Mouse (Mus musculus): ENCODE data around the gene Nup107. TPM values are rescaled to one million over a fixed set of nuclear protein-coding genes. Genes with fewer than 3 reads are reported as not detected.

Gene Nup107
- polyA plus RNA-seq, 1 experiment from 2014 or later, result 95.1 TPM

DNA sequence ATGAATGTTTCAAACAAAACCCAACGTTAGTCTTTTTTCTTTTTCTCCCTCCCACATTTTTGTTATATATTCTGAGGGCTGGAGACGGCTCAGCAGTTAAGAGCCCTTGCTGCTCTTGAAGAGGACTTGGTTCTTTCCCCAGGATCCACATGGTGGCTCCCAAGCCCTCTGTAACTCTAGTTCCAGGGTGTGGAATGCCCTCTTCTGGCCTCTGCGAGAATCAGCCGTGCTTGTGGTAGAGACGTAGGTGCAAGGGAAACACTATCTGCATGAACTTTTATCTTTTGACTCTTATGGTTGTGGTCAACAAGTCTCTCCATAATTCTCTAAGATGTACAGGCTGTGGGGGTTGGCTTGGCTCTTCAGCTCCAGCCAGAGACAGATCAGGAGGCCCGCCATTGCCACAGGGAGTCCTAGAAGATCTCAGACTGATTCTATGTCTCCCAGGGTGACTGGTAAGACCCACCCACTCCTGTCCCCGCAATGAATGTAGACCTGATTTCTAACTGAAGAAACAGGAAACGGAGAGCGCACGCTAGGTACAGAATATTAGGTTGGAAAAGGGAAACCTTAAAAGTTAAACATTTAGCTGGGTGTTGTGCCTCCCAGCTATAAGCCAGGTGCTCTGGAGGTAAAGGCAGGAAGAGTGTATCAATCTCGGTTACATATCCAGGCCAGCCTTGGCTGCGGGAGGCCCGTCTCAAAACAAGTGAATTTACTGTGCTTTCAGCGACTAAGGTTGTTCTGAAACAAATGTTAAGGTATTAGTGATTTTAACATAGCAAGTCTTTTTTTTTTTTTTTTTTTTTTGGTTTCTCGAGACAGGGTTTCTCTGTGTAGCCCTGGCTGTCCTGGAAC is 61.0 kb downstream of the Nup107 start:
- no peak overlapping the region for H3K27ac ChIP-seq (ENCODE audit: low read depth, low read length)
- H3K4me1 ChIP-seq (ENCODE audit: control insufficient read depth, insufficient read depth, low read length), result no peaks in the 10 kb centered on the region
- WGBS, result 63% methylated on average over 14 of the region's 15 CpGs
- H3K9me3 ChIP-seq (ENCODE audit: control insufficient read depth, low read length), result no peaks in the 10 kb centered on the region
- no peak overlapping the region for H3K9ac ChIP-seq (ENCODE audit: low read length)
- H3K4me2 ChIP-seq, result no peak overlapping the region
- ATAC-seq (ENCODE audit: low FRiP score) (peak; percentile 42; the same call in 1 of the 2 replicates), DNase-seq (ENCODE audit: low spot score, missing footprints) (no peak)
- 0 out of 2 replicates have a peak, but pooled peaks cover under 1% of the 10 kb centered on the region for H3K36me3 ChIP-seq (ENCODE audit: control insufficient read depth, insufficient read depth, low read length)
- H3K4me3 ChIP-seq (ENCODE audit: low read depth, low read length), result no peak overlapping the region
- H3K27me3 ChIP-seq (ENCODE audit: control insufficient read depth, insufficient read depth, low read length), result no peaks in the 10 kb centered on the region

DNA sequence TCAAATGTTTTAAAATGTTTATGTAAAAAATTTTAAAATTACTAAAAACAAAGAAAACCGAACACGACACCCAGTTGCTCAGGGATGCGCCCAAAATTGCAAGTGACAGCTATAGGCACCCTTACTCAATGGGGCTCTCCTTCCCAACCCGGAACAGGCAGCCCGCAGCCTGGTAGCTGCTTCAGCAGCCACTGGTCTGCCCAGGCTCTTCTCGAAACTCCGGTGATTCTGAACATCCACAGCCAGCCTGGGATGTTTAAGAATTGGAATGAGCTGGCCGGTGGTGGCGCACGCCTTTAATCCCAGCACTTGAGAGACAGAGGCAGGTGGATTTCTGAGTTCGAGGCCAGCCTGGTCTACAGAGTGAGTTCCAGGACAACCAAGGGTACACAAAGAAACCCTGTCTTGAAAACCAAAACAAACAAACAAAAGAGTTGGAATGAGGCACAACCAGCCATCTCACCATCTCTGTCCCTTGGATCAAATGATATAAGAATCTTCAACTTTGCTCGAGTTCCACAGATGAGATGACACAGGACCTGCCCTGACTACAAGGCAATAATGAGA is 61.8 kb downstream of the Nup107 start:
- Histone ChIP-seq H3K4me2 (no peak overlapping the region), H3K27me3 (ENCODE audit: control insufficient read depth, insufficient read depth, low read length) (no peaks in the 10 kb centered on the region), H3K4me3 (ENCODE audit: low read depth, low read length) (no peak overlapping the region), H3K36me3 (ENCODE audit: control insufficient read depth, insufficient read depth, low read length) (no peaks in the 10 kb centered on the region), H3K27ac (ENCODE audit: low read depth, low read length) (no peak overlapping the region), H3K9ac (ENCODE audit: low read length) (no peak overlapping the region), H3K4me1 (ENCODE audit: control insufficient read depth, insufficient read depth, low read length) (no peaks in the 10 kb centered on the region), H3K9me3 (ENCODE audit: control insufficient read depth, low read length) (no peaks in the 10 kb centered on the region)
- no peak for DNase-seq (ENCODE audit: low spot score, missing footprints)
- no peak for ATAC-seq (ENCODE audit: low FRiP score)
- 90% methylated on average over 12 of the region's 12 CpGs for WGBS

DNA sequence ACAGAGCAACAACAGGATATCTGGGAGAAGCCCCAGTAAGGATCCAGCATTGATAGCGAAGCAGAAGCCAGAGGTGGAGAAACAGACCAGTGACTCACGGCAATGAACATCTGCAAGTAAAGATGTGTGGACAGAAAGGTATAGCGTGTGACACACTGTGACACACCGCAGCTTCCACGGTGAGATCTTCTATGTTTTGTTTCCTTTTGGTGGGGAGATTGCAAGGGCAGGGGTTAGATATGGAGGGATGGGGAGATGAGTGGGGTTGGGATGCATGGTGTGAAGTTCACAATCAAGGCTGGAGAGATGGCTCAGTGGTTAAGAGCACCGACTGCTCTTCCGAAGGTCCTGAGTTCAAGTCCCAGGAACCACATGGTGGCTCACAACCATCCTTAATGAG is 62.4 kb downstream of the Nup107 start:
- ATAC-seq (ENCODE audit: low FRiP score), result no peak
- H3K9ac ChIP-seq (ENCODE audit: low read length), result no peak overlapping the region
- no peaks in the 10 kb centered on the region for H3K4me1 ChIP-seq (ENCODE audit: control insufficient read depth, insufficient read depth, low read length)
- H3K4me2 ChIP-seq, result no peak overlapping the region
- no peaks in the 10 kb centered on the region for H3K9me3 ChIP-seq (ENCODE audit: control insufficient read depth, low read length)
- no peaks in the 10 kb centered on the region for H3K27me3 ChIP-seq (ENCODE audit: control insufficient read depth, insufficient read depth, low read length)
- no peaks in the 10 kb centered on the region for H3K36me3 ChIP-seq (ENCODE audit: control insufficient read depth, insufficient read depth, low read length)
- 96% methylated on average over 7 of the region's 7 CpGs for WGBS
- no peak overlapping the region for H3K27ac ChIP-seq (ENCODE audit: low read depth, low read length)
- DNase-seq (ENCODE audit: low spot score, missing footprints), result no peak
- no peak overlapping the region for H3K4me3 ChIP-seq (ENCODE audit: low read depth, low read length)

DNA sequence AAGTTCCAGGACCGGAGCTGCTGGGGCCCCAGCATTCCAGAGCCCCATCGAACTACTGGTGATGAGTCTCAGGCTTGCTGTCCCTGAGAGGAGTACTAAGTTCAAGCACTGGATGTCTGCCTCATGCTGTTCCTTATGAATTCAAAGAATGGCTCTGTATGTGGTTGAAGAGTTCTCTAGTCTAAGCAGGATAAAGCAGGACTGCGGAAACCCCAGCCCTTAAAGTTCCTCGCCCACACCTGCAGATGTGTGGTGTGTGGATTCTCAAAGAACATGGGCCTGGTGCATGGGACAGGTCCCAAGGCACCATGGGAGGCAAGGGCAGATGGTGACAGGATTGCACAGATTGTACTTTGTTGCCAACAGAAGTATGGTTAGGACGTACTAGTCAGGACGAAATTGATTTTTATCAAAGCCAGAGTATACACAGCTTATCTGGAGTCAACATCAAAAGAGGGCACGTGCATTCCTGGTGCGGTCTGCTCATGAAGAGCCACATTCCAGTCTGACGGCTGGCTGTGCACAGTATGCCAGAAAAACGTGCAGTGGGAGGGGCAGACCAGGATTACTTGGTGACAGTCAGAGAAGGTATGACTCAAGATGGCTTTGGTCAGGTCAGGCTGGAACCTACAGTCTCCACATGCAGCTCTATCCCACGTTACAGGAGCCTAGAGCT is 63.2 kb downstream of the Nup107 start:
- Histone ChIP-seq H3K9me3 (ENCODE audit: control insufficient read depth, low read length) (no peaks in the 10 kb centered on the region), H3K27me3 (ENCODE audit: control insufficient read depth, insufficient read depth, low read length) (no peaks in the 10 kb centered on the region), H3K27ac (ENCODE audit: low read depth, low read length) (no peak overlapping the region), H3K9ac (ENCODE audit: low read length) (no peak overlapping the region), H3K36me3 (ENCODE audit: control insufficient read depth, insufficient read depth, low read length) (no peaks in the 10 kb centered on the region), H3K4me2 (no peak overlapping the region), H3K4me1 (ENCODE audit: control insufficient read depth, insufficient read depth, low read length) (no peaks in the 10 kb centered on the region), H3K4me3 (ENCODE audit: low read depth, low read length) (no peak overlapping the region)
- ATAC-seq (ENCODE audit: low FRiP score) (no peak), DNase-seq (ENCODE audit: low spot score, missing footprints) (no peak)
- WGBS, result 84% methylated on average over 11 of the region's 11 CpGs

DNA sequence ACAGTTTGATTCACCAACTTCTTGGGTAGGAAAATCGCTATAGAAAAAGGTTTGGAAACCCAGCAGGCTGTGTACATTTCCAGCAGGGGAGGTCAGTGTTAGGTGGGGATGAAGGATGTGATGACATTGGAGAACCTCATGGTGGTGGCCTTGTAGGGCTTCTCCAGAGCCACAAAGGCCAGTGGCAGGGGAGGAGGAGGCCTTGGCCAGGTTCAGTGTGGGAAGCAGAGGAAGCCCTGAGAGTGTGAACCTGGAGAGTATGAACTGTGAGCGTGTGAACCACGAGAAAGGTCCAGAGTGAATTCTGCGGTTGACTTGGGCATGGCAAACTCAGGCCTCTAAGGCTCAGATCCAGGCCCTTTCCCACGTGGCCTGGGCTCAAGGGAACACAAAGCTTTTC is 63.9 kb downstream of the Nup107 start:
- Histone ChIP-seq H3K36me3 (ENCODE audit: control insufficient read depth, insufficient read depth, low read length) (no peaks in the 10 kb centered on the region), H3K9ac (ENCODE audit: low read length) (no peak overlapping the region), H3K9me3 (ENCODE audit: control insufficient read depth, low read length) (no peaks in the 10 kb centered on the region), H3K27ac (ENCODE audit: low read depth, low read length) (no peak overlapping the region), H3K4me3 (ENCODE audit: low read depth, low read length) (no peak overlapping the region), H3K27me3 (ENCODE audit: control insufficient read depth, insufficient read depth, low read length) (no peaks in the 10 kb centered on the region), H3K4me1 (ENCODE audit: control insufficient read depth, insufficient read depth, low read length) (no peaks in the 10 kb centered on the region), H3K4me2 (no peak overlapping the region)
- 85% methylated on average over 5 of the region's 5 CpGs for WGBS
- DNase-seq (ENCODE audit: low spot score, missing footprints) (no peak), ATAC-seq (ENCODE audit: low FRiP score) (no peak)

DNA sequence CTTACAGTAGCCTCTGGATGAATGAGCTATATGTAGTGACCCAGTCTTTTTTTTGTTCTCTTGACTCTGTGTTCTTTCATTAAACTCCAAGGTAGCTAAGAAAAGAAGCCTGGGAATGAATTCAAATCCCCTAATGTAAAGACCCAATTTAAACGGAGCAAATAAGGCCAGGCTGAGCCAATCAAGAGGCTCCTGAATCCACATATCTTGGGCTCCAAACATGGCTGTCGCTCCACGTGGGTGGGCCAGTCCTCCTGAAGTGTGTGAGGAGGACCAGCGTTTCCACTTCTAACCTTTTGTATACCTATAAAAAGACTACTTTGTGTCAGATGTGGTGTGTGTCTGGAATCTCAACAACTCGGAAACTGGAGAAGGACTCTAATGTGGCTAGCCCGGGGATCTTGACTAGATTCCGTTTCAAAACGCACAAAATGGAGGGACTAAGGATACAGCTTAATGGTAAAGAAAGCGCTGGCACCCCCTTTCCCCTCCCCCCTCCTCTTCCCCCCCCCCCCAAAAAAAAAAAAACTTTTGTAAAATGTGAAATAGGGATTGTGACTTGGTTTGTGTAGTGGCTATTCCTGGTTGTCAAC is 64.9 kb downstream of the Nup107 start:
- H3K27ac ChIP-seq (ENCODE audit: low read depth, low read length), result no peak overlapping the region
- no peak overlapping the region for H3K9ac ChIP-seq (ENCODE audit: low read length)
- no peak for DNase-seq (ENCODE audit: low spot score, missing footprints)
- 85% methylated on average over 9 of the region's 9 CpGs for WGBS
- no peaks in the 10 kb centered on the region for H3K4me1 ChIP-seq (ENCODE audit: control insufficient read depth, insufficient read depth, low read length)
- no peaks in the 10 kb centered on the region for H3K27me3 ChIP-seq (ENCODE audit: control insufficient read depth, insufficient read depth, low read length)
- no peaks in the 10 kb centered on the region for H3K9me3 ChIP-seq (ENCODE audit: control insufficient read depth, low read length)
- H3K36me3 ChIP-seq (ENCODE audit: control insufficient read depth, insufficient read depth, low read length), result no peaks in the 10 kb centered on the region
- no peak overlapping the region for H3K4me3 ChIP-seq (ENCODE audit: low read depth, low read length)
- H3K4me2 ChIP-seq, result no peak overlapping the region
- ATAC-seq (ENCODE audit: low FRiP score), result no peak

DNA sequence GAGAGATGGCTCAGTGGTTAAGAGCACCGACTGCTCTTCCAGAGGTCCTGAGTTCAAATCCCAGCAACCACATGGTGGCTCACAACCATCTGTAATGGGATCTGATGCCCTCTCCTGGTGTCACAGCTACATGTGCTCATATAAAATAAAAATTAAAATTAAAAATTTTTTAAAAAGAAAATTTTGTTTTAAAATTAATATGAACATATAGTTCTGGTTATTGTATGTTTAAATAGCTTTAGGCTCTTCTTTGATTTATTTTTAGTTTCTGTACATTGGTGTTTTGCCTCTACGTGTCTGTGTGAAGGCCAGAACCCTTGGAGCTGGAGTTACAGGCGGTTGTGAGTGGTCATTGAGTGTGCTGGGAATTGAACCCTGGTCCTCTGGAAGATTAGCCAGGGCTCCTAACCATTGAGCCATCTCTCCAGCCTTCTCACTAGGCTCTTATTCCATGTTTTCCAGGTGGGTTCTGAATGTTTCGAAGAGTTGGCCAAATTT is 65.6 kb downstream of the Nup107 start:
- H3K9ac ChIP-seq (ENCODE audit: low read length), result no peak overlapping the region
- no peaks in the 10 kb centered on the region for H3K36me3 ChIP-seq (ENCODE audit: control insufficient read depth, insufficient read depth, low read length)
- no peak overlapping the region for H3K4me2 ChIP-seq
- 94% methylated on average over 4 of the region's 4 CpGs for WGBS
- no peaks in the 10 kb centered on the region for H3K9me3 ChIP-seq (ENCODE audit: control insufficient read depth, low read length)
- H3K4me3 ChIP-seq (ENCODE audit: low read depth, low read length), result no peak overlapping the region
- no peak overlapping the region for H3K27ac ChIP-seq (ENCODE audit: low read depth, low read length)
- no peak for ATAC-seq (ENCODE audit: low FRiP score)
- no peaks in the 10 kb centered on the region for H3K27me3 ChIP-seq (ENCODE audit: control insufficient read depth, insufficient read depth, low read length)
- no peak for DNase-seq (ENCODE audit: low spot score, missing footprints)
- no peaks in the 10 kb centered on the region for H3K4me1 ChIP-seq (ENCODE audit: control insufficient read depth, insufficient read depth, low read length)

DNA sequence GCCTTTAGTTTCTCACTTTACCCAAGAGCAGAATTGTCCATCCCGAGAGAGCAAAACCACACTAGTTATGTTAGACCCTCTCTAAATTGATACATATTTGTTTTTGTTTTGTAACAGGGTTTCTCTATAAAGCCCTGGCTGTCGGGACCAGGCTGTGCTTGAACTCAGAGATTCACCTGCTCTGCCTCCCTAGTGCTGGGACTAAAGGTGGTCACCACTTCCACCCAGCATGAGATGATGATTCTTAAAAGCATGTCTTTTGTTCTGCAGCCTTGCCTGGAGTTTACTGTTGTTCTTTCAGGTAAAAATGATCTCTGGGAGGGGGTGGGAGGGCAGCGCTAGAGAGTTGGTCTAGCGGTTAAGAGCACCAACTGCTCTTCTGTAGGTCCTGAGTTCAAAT is 66.2 kb downstream of the Nup107 start:
- no peak overlapping the region for H3K4me3 ChIP-seq (ENCODE audit: low read depth, low read length)
- no peaks in the 10 kb centered on the region for H3K4me1 ChIP-seq (ENCODE audit: control insufficient read depth, insufficient read depth, low read length)
- no peak for DNase-seq (ENCODE audit: low spot score, missing footprints)
- no peak overlapping the region for H3K9ac ChIP-seq (ENCODE audit: low read length)
- H3K27ac ChIP-seq (ENCODE audit: low read depth, low read length), result no peak overlapping the region
- H3K4me2 ChIP-seq, result no peak overlapping the region
- no peaks in the 10 kb centered on the region for H3K9me3 ChIP-seq (ENCODE audit: control insufficient read depth, low read length)
- ATAC-seq (ENCODE audit: low FRiP score), result no peak
- no peaks in the 10 kb centered on the region for H3K27me3 ChIP-seq (ENCODE audit: control insufficient read depth, insufficient read depth, low read length)
- H3K36me3 ChIP-seq (ENCODE audit: control insufficient read depth, insufficient read depth, low read length), result no peaks in the 10 kb centered on the region
- WGBS, result 92% methylated on average over 4 of the region's 4 CpGs

DNA sequence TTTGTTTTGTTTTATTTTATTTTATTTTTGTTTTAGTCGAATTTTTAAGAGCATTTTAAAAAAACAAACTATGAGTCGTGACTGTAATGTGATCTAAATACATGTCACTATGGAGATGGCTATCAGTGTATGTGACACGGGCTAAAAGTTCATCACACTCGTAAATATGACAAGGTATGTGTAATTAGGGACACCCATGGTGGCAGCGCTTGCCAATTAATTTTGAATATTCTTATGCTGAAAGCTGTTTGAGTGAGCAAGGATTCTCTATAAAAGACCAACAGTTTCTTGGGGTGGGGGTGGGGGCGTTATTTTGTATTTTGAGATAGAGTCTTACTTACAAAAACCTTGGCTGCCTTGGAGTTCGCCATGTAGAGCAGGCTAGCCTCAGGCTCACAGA is 66.8 kb downstream of the Nup107 start:
- H3K4me1 ChIP-seq (ENCODE audit: control insufficient read depth, insufficient read depth, low read length), result no peaks in the 10 kb centered on the region
- 80% methylated on average over 7 of the region's 7 CpGs for WGBS
- H3K27ac ChIP-seq (ENCODE audit: low read depth, low read length), result no peak overlapping the region
- H3K9ac ChIP-seq (ENCODE audit: low read length), result no peak overlapping the region
- no peak overlapping the region for H3K4me2 ChIP-seq
- DNase-seq (ENCODE audit: low spot score, missing footprints) (no peak), ATAC-seq (ENCODE audit: low FRiP score) (no peak)
- H3K9me3 ChIP-seq (ENCODE audit: control insufficient read depth, low read length), result no peaks in the 10 kb centered on the region
- no peaks in the 10 kb centered on the region for H3K27me3 ChIP-seq (ENCODE audit: control insufficient read depth, insufficient read depth, low read length)
- no peak overlapping the region for H3K4me3 ChIP-seq (ENCODE audit: low read depth, low read length)
- H3K36me3 ChIP-seq (ENCODE audit: control insufficient read depth, insufficient read depth, low read length), result no peaks in the 10 kb centered on the region

Data from midbrain, embryonic 11.5 days (tissue).